Mouse (Mus musculus) macrophage (primary cell): ENCODE data around the gene Mrgprg. TPM values are rescaled to one million over a fixed set of nuclear protein-coding genes. Genes with fewer than 3 reads are reported as not detected.

Experiments used
- H3K27ac ChIP-seq: fragments of 350-480 bp; formaldehyde crosslinking; 2 replicates; pipeline ENCODE4 v1.9.0; 2021
- H3K36me3 ChIP-seq: fragments of 350-480 bp; formaldehyde crosslinking; 2 replicates; pipeline ENCODE4 v1.9.0; 2021; ENCODE audit errors: inconsistent target
- H3K4me3 ChIP-seq: fragments of 350-480 bp; formaldehyde crosslinking; 2 replicates; pipeline ENCODE4 v1.9.0; 2021; ENCODE audit errors: inconsistent target
- H3K79me2 ChIP-seq: fragments of 350-480 bp; formaldehyde crosslinking; 2 replicates; pipeline ENCODE4 v1.9.0; 2021; ENCODE audit errors: inconsistent target
- WGBS: methylation state at CpG from one replicate; pipeline ENCODE4 v1.1.7; 2026; ENCODE audit warnings: inconsistent platforms; ENCODE audit not compliant: missing documents; 5-methylcytosine and 5-hydroxymethylcytosine counted together
- polyA plus RNA-seq: library from polyadenylated mRNA; stranded (reverse); fragments of 250-400 nt; gene quantifications from 3 replicates; pipeline ENCODE4 v1.2.4, GENCODE M21; 2018; ENCODE audit warnings: inconsistent platforms

Mrgprg gene
- polyA plus RNA-seq, 1 experiment from 2014 or later, result not detected

GRCm38 (mm10) chr7:143740653-143741052 lies 26.1 kb downstream of the Mrgprg start:
- no peaks in the 10 kb centered on the region for H3K36me3 ChIP-seq
- no peak overlapping the region for H3K4me3 ChIP-seq
- H3K79me2 ChIP-seq, result no peaks in the 10 kb centered on the region
- H3K27ac ChIP-seq, result no peak overlapping the region
- 49% methylated on average over 2 of the region's 2 CpGs for WGBS

- no peaks in the 10 kb centered on the region for H3K79me2 ChIP-seq
- WGBS, result 14% methylated on average over 36 of the region's 38 CpGs
- H3K4me3 ChIP-seq, result no peak overlapping the region
- H3K27ac ChIP-seq, result no peak overlapping the region
- no peaks in the 10 kb centered on the region for H3K36me3 ChIP-seq
These were observed 27.0 kb downstream of the Mrgprg start for GRCm38 (mm10) chr7:143739511-143740461.

- Histone ChIP-seq H3K4me3 (no peak overlapping the region), H3K27ac (no peak overlapping the region), H3K79me2 (no peaks in the 10 kb centered on the region), H3K36me3 (no peaks in the 10 kb centered on the region)
- 94% methylated on average over 5 of the region's 5 CpGs for WGBS
These were observed 28.2 kb downstream of the Mrgprg start for GRCm38 (mm10) chr7:143738601-143739006.

- Histone ChIP-seq H3K36me3 (no peaks in the 10 kb centered on the region), H3K79me2 (no peaks in the 10 kb centered on the region), H3K27ac (no peak overlapping the region), H3K4me3 (no peak overlapping the region)
- WGBS, result 91% methylated on average over 6 of the region's 6 CpGs
These were observed 28.6 kb downstream of the Mrgprg start for GRCm38 (mm10) chr7:143738194-143738593.

- Histone ChIP-seq H3K4me3 (no peak overlapping the region), H3K36me3 (no peaks in the 10 kb centered on the region), H3K79me2 (no peaks in the 10 kb centered on the region), H3K27ac (no peak overlapping the region)
- 89% methylated on average over 4 of the region's 4 CpGs for WGBS
These were observed 33.0 kb downstream of the Mrgprg start for GRCm38 (mm10) chr7:143733746-143734145.

- no peaks in the 10 kb centered on the region for H3K79me2 ChIP-seq
- no peak overlapping the region for H3K4me3 ChIP-seq
- WGBS, result 88% methylated on average over 10 of the region's 10 CpGs
- no peaks in the 10 kb centered on the region for H3K36me3 ChIP-seq
- H3K27ac ChIP-seq, result no peak overlapping the region
These were observed 36.9 kb downstream of the Mrgprg start for GRCm38 (mm10) chr7:143729886-143730285.

- no peak overlapping the region for H3K4me3 ChIP-seq
- no peaks in the 10 kb centered on the region for H3K36me3 ChIP-seq
- H3K79me2 ChIP-seq, result no peaks in the 10 kb centered on the region
- WGBS, result 93% methylated on average over 4 of the region's 4 CpGs
- H3K27ac ChIP-seq, result no peak overlapping the region
These were observed 40.4 kb downstream of the Mrgprg start for GRCm38 (mm10) chr7:143726396-143726795.

GRCm38 (mm10) chr7:143723841-143724240 lies 43.0 kb downstream of the Mrgprg start:
- 90% methylated on average over 4 of the region's 4 CpGs for WGBS
- Histone ChIP-seq H3K36me3 (no peaks in the 10 kb centered on the region), H3K27ac (no peak overlapping the region), H3K4me3 (no peak overlapping the region), H3K79me2 (no peaks in the 10 kb centered on the region)

- Histone ChIP-seq H3K36me3 (no peaks in the 10 kb centered on the region), H3K4me3 (no peak overlapping the region), H3K27ac (no peak overlapping the region), H3K79me2 (no peaks in the 10 kb centered on the region)
- WGBS, result 83% methylated on average over 5 of the region's 5 CpGs
These were observed 44.1 kb downstream of the Mrgprg start for GRCm38 (mm10) chr7:143722646-143723045.

- no peaks in the 10 kb centered on the region for H3K79me2 ChIP-seq
- no peak overlapping the region for H3K4me3 ChIP-seq
- no peak overlapping the region for H3K27ac ChIP-seq
- WGBS, result 100% methylated on average over 1 of the region's 1 CpGs
- H3K36me3 ChIP-seq, result no peaks in the 10 kb centered on the region
These were observed 49.0 kb downstream of the Mrgprg start for GRCm38 (mm10) chr7:143717811-143718210.

Other genes starting within 250 kb of the Mrgprg start
- 53.7 to 124 TPM (median 75.6 TPM) in 3 replicates for gene Nap1l4, start 217.9 kb downstream of the Mrgprg start, polyA plus RNA-seq
- gene Cars, start 166.9 kb downstream of the Mrgprg start, polyA plus RNA-seq, result 22.1 to 22.6 TPM (median 22.5 TPM) in 3 replicates
- gene Tnfrsf26, start 138.3 kb downstream of the Mrgprg start, polyA plus RNA-seq, result 5.9 to 10.7 TPM (median 10.6 TPM) in 3 replicates
- 2.7 to 8.5 TPM (median 3.7 TPM) in 3 replicates for gene Tnfrsf22, start 117.3 kb downstream of the Mrgprg start, polyA plus RNA-seq
- 11.0 to 17.9 TPM (median 11.0 TPM) in 3 replicates for gene Tnfrsf23, start 81.1 kb downstream of the Mrgprg start, polyA plus RNA-seq
- gene Osbpl5, start 10.0 kb downstream of the Mrgprg start, polyA plus RNA-seq, result 1.00 to 1.6 TPM (median 1.2 TPM) in 3 replicates
- 3.9 to 5.1 TPM (median 4.2 TPM) in 3 replicates for gene Mrgpre, start 17.5 kb upstream of the Mrgprg start, polyA plus RNA-seq
- gene Nadsyn1, start 55.9 kb upstream of the Mrgprg start, polyA plus RNA-seq, result 2.6 to 5.3 TPM (median 4.6 TPM) in 3 replicates
- 16.3 to 35.3 TPM (median 33.0 TPM) in 3 replicates for gene Dhcr7, start 56.2 kb upstream of the Mrgprg start, polyA plus RNA-seq
- gene Gm498, start 99.8 kb upstream of the Mrgprg start, polyA plus RNA-seq, result not detected in 3 replicates
- not detected in 3 replicates for gene Shank2, start 234.9 kb upstream of the Mrgprg start, polyA plus RNA-seq